Mouse (Mus musculus) C2C12 (cell line): ENCODE results near the gene Oxct2b. TPM values are rescaled to one million over a fixed set of nuclear protein-coding genes. Genes with fewer than 3 reads are reported as not detected.

Source experiments
- H3K27me3 ChIP-seq: one replicate; pipeline ENCODE4 v1.6.1; 2011; ENCODE audit not compliant: control insufficient read depth, insufficient read depth, insufficient read length
- H3K36me3 ChIP-seq: one replicate; pipeline ENCODE4 v1.6.1; 2011; ENCODE audit not compliant: control insufficient read depth, insufficient read depth
- H3K4me3 ChIP-seq: one replicate; pipeline ENCODE4 v1.5.1; 2011; ENCODE audit warnings: mild to moderate bottlenecking, control low read depth; ENCODE audit not compliant: poor library complexity, insufficient read depth, severe bottlenecking
- H3K79me2 ChIP-seq: one replicate; pipeline ENCODE4 v1.6.1; 2011; ENCODE audit not compliant: control insufficient read depth, insufficient read depth
- H3K79me3 ChIP-seq: one replicate; pipeline ENCODE4 v1.6.1; 2011; ENCODE audit warnings: low read depth, control low read depth
- H3ac ChIP-seq: one replicate; pipeline ENCODE3; 2011; ENCODE audit warnings: low read depth; ENCODE audit not compliant: control insufficient read depth, insufficient read length
- CEBPB ChIP-seq: IDR thresholded peaks from one replicate; pipeline ENCODE4 v1.6.1; 2011; ENCODE audit warnings: low read depth, mild to moderate bottlenecking, control low read depth, moderate library complexity
- CTCF ChIP-seq: IDR thresholded peaks from one replicate; pipeline ENCODE4 v1.5.1; 2011; ENCODE audit not compliant: control insufficient read depth, insufficient read depth, insufficient read length
- FOSL1 ChIP-seq: IDR thresholded peaks from one replicate; pipeline ENCODE4 v1.8.0; 2011; ENCODE audit warnings: mild to moderate bottlenecking, low read length; ENCODE audit not compliant: poor library complexity, insufficient read depth, severe bottlenecking
- MAX ChIP-seq: IDR thresholded peaks from one replicate; pipeline ENCODE4 v1.6.1; 2011; ENCODE audit warnings: mild to moderate bottlenecking, control low read depth
- MYOD1 ChIP-seq: IDR thresholded peaks from one replicate; pipeline ENCODE4 v1.6.1; 2011; ENCODE audit warnings: low read depth; ENCODE audit not compliant: control insufficient read depth, insufficient read length
- MYOG ChIP-seq: IDR thresholded peaks from one replicate; pipeline ENCODE4 v1.6.1; 2011; ENCODE audit not compliant: control insufficient read depth, insufficient read length; ENCODE audit errors: extremely low read depth
- USF1 ChIP-seq: IDR thresholded peaks from one replicate; pipeline ENCODE4 v1.6.1; 2011; ENCODE audit warnings: low read depth, mild to moderate bottlenecking, control low read depth, moderate library complexity
- polyA plus RNA-seq: library from polyadenylated mRNA; unstranded; fragments of >200 nt; fragmentation: generic; extraction: Trizol; gene quantifications from one replicate; pipeline ENCODE4 v1.2.1, GENCODE M21; 2012; ENCODE audit warnings: missing spikeins

Oxct2b gene
- polyA plus RNA-seq, 1 experiment: not detected

DNA sequence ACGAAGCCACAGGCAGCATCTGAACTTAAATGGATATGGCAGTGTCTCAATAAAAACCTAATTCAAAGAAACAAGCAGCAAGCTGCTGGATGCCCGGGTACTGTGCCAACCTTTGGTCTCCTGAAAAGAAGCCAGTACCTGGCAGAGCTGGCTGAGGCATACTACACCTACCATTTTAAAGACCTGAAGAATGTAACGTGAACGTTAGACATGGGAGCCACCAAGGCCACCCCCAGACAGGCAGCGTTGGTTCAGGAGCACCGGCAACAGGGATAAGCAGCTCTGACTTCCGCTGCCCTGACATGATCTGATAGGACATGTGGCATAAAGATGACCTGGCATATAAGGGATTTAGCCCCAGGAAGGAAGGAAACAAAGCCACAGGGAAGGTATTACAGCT, 10.6 kb downstream of the Oxct2b start:
- TF ChIP-seq FOSL1 (no peak), CEBPB (no peak), USF1 (no peak), MYOD1 (no peak), MYOG (no peak), MAX (no peak), CTCF (no peak)
- no peak overlapping the region for H3K4me3 ChIP-seq
- H3K79me3 ChIP-seq: no peaks in the 10 kb centered on the region
- no peaks in the 10 kb centered on the region for H3K79me2 ChIP-seq
- peaks cover 56% of the 10 kb centered on the region for H3K36me3 ChIP-seq
- no peak overlapping the region for H3ac ChIP-seq
- H3K27me3 ChIP-seq: no peaks in the 10 kb centered on the region

DNA sequence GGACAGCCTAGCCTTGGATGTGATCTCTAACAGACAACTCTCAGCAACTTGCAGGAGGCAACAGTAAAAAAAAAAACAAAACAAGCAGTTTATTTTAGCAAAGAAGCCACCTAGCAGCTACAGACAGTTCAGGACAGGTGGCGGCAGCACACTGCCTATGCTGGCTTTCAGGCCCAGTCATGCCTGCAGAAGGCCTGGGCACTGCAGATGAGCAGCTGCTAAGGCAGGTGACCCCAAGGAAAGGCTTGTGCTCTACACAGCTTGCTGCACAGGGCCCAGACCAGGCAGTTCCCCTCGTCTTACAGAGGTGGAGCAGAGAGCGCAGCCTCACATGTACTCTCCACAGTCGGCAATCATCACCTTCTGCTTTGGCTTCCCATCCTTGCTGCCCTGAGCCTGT, 11.0 kb downstream of the Oxct2b start:
- Histone ChIP-seq H3K79me3 (no peaks in the 10 kb centered on the region), H3ac (no peak overlapping the region)

DNA sequence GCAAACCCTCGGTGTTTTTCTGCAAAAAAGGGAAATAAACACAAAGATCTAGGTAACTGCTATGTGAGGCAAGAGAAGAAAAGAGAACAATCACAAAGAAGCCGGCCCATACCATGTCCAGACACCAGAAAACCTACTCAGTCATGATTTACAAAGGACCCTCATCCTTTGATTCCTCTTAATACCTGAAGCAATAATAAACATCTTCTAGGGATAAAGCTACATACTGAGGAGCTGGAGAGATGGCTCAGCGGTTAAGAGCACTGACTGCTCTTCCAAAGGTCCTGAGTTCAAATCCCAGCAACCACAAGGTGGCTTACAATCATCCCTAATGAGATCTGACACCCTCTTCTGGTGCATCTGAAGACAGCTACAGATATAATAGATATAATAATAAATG, 21.5 kb downstream of the Oxct2b start:
- H3K36me3 ChIP-seq: peaks cover 47% of the 10 kb centered on the region
- H3K79me3 ChIP-seq: peaks cover 16% of the 10 kb centered on the region
- TF ChIP-seq CEBPB: no peak
- no peak overlapping the region for H3K4me3 ChIP-seq
- peaks cover 32% of the 10 kb centered on the region for H3K79me2 ChIP-seq
- H3K27me3 ChIP-seq: no peaks in the 10 kb centered on the region
- H3ac ChIP-seq: no peak overlapping the region

More for the DNA sequence above, 11.0 kb downstream of the Oxct2b start:
- no peak overlapping the region for H3K4me3 ChIP-seq
- peaks cover 60% of the 10 kb centered on the region for H3K36me3 ChIP-seq
- H3K79me2 ChIP-seq: no peaks in the 10 kb centered on the region
- H3K27me3 ChIP-seq: no peaks in the 10 kb centered on the region
- TF ChIP-seq CTCF (no peak), MYOG (no peak), USF1 (no peak)

DNA sequence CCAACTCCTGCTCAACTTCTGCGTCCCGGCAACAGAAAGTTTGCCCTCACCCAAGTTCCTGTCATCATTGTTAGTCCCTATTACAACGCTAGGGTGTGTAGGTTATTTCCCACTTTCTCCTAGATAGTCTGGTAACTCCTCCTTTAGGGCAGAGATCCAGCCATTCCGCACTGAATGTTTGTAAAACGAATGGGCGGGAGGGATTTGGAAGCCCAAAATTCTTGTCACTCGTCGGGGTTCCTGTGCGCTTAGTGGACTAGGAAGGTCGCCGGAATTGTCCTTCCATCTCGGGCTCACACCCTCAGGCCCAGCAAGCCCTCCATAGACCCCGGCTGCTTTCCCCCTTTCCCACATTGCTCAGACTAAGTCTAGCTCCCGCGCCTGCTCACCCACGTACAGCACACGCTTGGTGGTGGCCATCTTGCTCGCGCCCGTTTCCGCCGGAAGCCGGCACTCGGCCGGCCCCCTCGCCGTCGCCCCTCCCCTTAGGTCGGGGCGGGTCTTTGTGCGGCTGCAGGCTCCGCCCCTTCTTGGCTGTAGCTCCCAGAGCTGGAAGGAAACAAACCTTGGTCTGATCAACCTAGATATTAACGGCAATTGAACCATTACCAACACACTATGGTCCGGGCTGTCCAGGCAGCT, 23.6 kb downstream of the Oxct2b start, which contains the start of gene Ppie:
Gene Ppie (minus strand): TSS at position 439 of the 642 bp plus-strand sequence.
- Histone ChIP-seq H3K79me2 (peaks cover 32% of the 10 kb centered on the region), H3K4me3 (peak within 1 kb of the TSS; percentile 68)
- no peak for TF ChIP-seq USF1
- no peak for TF ChIP-seq MAX

DNA sequence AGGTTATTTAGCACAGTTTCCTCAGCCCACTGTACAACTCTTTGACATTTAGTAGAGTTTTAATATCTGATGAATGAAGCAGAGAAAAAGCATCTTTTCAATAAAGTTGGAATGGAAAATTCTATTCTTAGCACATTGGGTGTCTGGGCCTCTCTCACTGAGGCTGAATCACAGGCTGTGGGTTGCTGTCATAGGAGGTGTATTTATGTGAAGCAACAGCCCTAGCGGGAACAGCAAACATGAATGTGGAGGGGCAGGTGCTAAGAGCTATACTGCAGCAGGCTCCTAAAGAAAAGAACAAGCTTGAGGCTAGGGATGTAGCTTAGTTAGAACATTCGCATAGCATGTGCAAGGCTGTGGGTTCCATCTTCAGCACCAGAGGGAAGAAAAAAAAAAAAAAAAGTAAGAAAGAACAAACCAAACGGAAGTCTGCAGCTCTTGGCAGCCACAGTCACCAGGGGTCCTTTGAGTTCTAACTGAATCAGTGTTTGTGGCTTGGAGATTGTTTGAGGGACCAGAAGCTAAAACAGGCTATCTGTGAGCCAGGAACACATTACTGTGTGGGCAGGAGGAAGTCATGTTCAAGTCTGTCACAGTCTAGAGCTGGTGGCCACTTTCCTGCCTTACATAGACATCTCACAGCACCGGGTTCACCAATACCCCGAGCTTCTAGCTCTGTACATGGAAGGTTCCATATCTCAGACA, 31.5 kb downstream of the Oxct2b start:
- Histone ChIP-seq H3K27me3 (peaks cover 28% of the 10 kb centered on the region), H3K79me2 (no peaks in the 10 kb centered on the region), H3K36me3 (no peaks in the 10 kb centered on the region), H3K79me3 (no peaks in the 10 kb centered on the region), H3ac (no peak overlapping the region), H3K4me3 (no peak overlapping the region)
- TF ChIP-seq MAX: no peak
- TF ChIP-seq CEBPB: no peak
- TF ChIP-seq USF1: no peak
- TF ChIP-seq FOSL1: no peak
- no peak for TF ChIP-seq MYOD1
- TF ChIP-seq MYOG: no peak
- no peak for TF ChIP-seq CTCF

More for the DNA sequence above, 23.6 kb downstream of the Oxct2b start, which contains the start of gene Ppie:
- peaks cover 16% of the 10 kb centered on the region for H3K79me3 ChIP-seq
- peaks cover 5% of the 10 kb centered on the region for H3K27me3 ChIP-seq
- H3K36me3 ChIP-seq: peaks cover 29% of the 10 kb centered on the region
- H3ac ChIP-seq: peak within 1 kb of the TSS; percentile 90

DNA sequence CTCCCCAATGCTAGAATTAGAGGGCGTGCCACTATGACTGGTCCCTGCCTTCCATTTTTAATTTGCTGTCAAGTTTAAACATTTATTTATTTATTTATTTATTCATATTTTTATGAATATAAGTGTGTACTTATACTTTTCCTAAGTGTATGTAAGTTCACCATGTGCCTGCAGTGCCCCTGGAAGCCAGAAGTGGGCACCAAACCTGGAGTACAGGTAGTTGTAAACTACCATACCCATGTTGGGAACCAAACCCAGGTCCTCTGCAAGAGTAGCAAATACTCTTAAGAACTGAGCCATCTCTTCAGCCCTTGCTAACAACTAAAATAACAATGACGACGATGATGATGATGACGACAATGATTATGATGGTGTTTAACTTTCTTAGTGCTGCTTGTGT, 35.9 kb downstream of the Oxct2b start:
- Histone ChIP-seq H3K79me2 (no peaks in the 10 kb centered on the region), H3K79me3 (no peaks in the 10 kb centered on the region), H3K4me3 (no peak overlapping the region), H3K36me3 (no peaks in the 10 kb centered on the region), H3ac (no peak overlapping the region), H3K27me3 (peaks cover 20% of the 10 kb centered on the region)
- TF ChIP-seq CEBPB (no peak), CTCF (no peak), MYOD1 (no peak), MYOG (no peak), FOSL1 (no peak), MAX (no peak), USF1 (no peak)
